Mouse (Mus musculus) midbrain, embryonic 15.5 days (tissue): ENCODE measurements around the gene Rsc1a1. TPM values are rescaled to one million over a fixed set of nuclear protein-coding genes. Genes with fewer than 3 reads are reported as not detected.
A peak's percentile ranks its signal among the peaks of the same experiment; 100 is the strongest.

Source experiments
- ATAC-seq: fragments of 200-750 bp; cut with Nextera tagmentation; replicated peaks from 2 replicates; pipeline ENCODE4 v1.8.0; 2017; ENCODE audit warnings: moderate TSS enrichment
- H3K27ac ChIP-seq: fragments of 300-500 bp; sonication (generic); 2 replicates; pipeline ENCODE4 v1.5.1; 2015; ENCODE audit warnings: mild to moderate bottlenecking, inconsistent platforms
- H3K27me3 ChIP-seq: fragments of 300-500 bp; sonication (generic); replicated peaks from 2 replicates; pipeline ENCODE4 v1.6.1; 2015; ENCODE audit warnings: inconsistent platforms
- H3K36me3 ChIP-seq: fragments of 300-500 bp; sonication (generic); replicated peaks from 2 replicates; pipeline ENCODE4 v1.6.1; 2015; ENCODE audit warnings: inconsistent platforms
- H3K4me1 ChIP-seq: fragments of 300-500 bp; sonication (generic); 2 replicates; pipeline ENCODE4 v1.6.1; 2015; ENCODE audit warnings: inconsistent platforms
- H3K4me2 ChIP-seq: fragments of 300-500 bp; sonication (generic); 2 replicates; pipeline ENCODE4 v1.6.1; 2015; ENCODE audit warnings: inconsistent platforms, mild to moderate bottlenecking, moderate library complexity
- H3K4me3 ChIP-seq: fragments of 300-500 bp; sonication (generic); 2 replicates; pipeline ENCODE4 v1.5.1; 2015; ENCODE audit warnings: mild to moderate bottlenecking, inconsistent platforms
- H3K9ac ChIP-seq: fragments of 300-500 bp; sonication (generic); 2 replicates; pipeline ENCODE4 v1.6.1; 2015; ENCODE audit warnings: mild to moderate bottlenecking, inconsistent platforms
- H3K9me3 ChIP-seq: fragments of 300-500 bp; sonication (generic); 2 replicates; pipeline ENCODE4 v1.6.1; 2016; ENCODE audit warnings: inconsistent platforms
- WGBS: fragments of 180-500 bp; shearing (Covaris S2); methylation state at CpG from one replicate; pipeline ENCODE4 v1.1.7; 2015; ENCODE audit warnings: mixed read lengths; 5-methylcytosine and 5-hydroxymethylcytosine counted together
- polyA plus RNA-seq: library from polyadenylated mRNA; unstranded; fragments of >200 nt; fragmentation: Nextera tagmentation; extraction: Ambion mirVana; gene quantifications from 2 replicates; pipeline ENCODE4 v1.2.1, GENCODE M21; 2015

Rsc1a1 gene
- polyA plus RNA-seq, 1 experiment from 2014 or later, result 0.53 TPM

GRCm38 (mm10) chr4:141720761-141721523, 35.5 kb upstream of the Rsc1a1 start:
- H3K27me3 ChIP-seq, result no peaks in the 10 kb centered on the region
- no peak overlapping the region for H3K4me3 ChIP-seq
- 0 out of 2 replicates have a peak, but pooled peaks cover 5% of the 10 kb centered on the region for H3K36me3 ChIP-seq
- ATAC-seq, result no peak
- H3K4me2 ChIP-seq, result no peak overlapping the region
- H3K9me3 ChIP-seq, result no peaks in the 10 kb centered on the region
- WGBS, result 82% methylated on average over 6 of the region's 6 CpGs
- H3K4me1 ChIP-seq, result peaks cover 25% of the 10 kb centered on the region
- H3K9ac ChIP-seq, result no peak overlapping the region
- no peak overlapping the region for H3K27ac ChIP-seq

DNA sequence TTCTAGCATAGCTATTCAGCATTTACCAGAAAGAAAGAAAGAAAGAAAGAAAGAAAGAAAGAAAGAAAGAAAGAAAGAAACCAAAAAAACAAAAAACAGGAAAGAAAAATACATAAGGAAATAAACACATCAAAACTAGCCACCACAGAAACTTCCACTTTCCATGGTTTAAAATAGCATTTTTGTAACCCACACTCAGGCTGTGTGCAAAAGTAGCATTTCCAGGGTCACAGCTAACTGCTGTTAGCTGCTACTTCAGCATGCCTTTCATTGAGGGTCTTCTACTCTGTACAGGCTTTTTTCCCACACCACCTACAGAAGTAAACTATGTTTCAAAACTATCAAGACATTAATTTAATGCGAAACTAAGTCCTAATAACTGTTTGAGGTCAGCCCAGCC, 33.9 kb upstream of the Rsc1a1 start:
- H3K9me3 ChIP-seq, result no peaks in the 10 kb centered on the region
- 97% methylated on average over 1 of the region's 1 CpGs for WGBS
- ATAC-seq, result no peak
- no peak overlapping the region for H3K4me3 ChIP-seq
- no peak overlapping the region for H3K4me2 ChIP-seq
- 0 out of 2 replicates have a peak, but pooled peaks cover 5% of the 10 kb centered on the region for H3K36me3 ChIP-seq
- H3K27me3 ChIP-seq, result no peaks in the 10 kb centered on the region
- peaks cover 25% of the 10 kb centered on the region for H3K4me1 ChIP-seq
- no peak overlapping the region for H3K9ac ChIP-seq
- H3K27ac ChIP-seq, result no peak overlapping the region

- Histone ChIP-seq H3K36me3 (peaks cover 9% of the 10 kb centered on the region; the same call in 1 of the 2 replicates), H3K27ac (no peak overlapping the region), H3K27me3 (no peaks in the 10 kb centered on the region), H3K9ac (no peak overlapping the region), H3K4me3 (no peak overlapping the region), H3K4me2 (no peak overlapping the region), H3K9me3 (no peaks in the 10 kb centered on the region), H3K4me1 (peaks cover 19% of the 10 kb centered on the region)
- no peak for ATAC-seq
- WGBS, result 87% methylated on average over 4 of the region's 4 CpGs
Measured at GRCm38 (mm10) chr4:141717633-141718032, 32.2 kb upstream of the Rsc1a1 start.

- WGBS, result 91% methylated on average over 2 of the region's 2 CpGs
- H3K9ac ChIP-seq, result no peak overlapping the region
- peaks cover 18% of the 10 kb centered on the region; the same call in 1 of the 2 replicates for H3K36me3 ChIP-seq
- no peak overlapping the region for H3K4me2 ChIP-seq
- ATAC-seq, result no peak
- H3K27ac ChIP-seq, result no peak overlapping the region
- H3K9me3 ChIP-seq, result no peaks in the 10 kb centered on the region
- H3K27me3 ChIP-seq, result no peaks in the 10 kb centered on the region
- no peaks in the 10 kb centered on the region for H3K4me1 ChIP-seq
- H3K4me3 ChIP-seq, result no peak overlapping the region
Measured at GRCm38 (mm10) chr4:141715027-141715426, 29.6 kb upstream of the Rsc1a1 start.

- no peak overlapping the region for H3K9ac ChIP-seq
- ATAC-seq, result no peak
- no peak overlapping the region for H3K27ac ChIP-seq
- H3K4me1 ChIP-seq, result no peaks in the 10 kb centered on the region
- H3K4me3 ChIP-seq, result no peak overlapping the region
- no peaks in the 10 kb centered on the region for H3K9me3 ChIP-seq
- H3K4me2 ChIP-seq, result no peak overlapping the region
- H3K36me3 ChIP-seq, result peaks cover 21% of the 10 kb centered on the region; the same call in 1 of the 2 replicates
- H3K27me3 ChIP-seq, result no peaks in the 10 kb centered on the region
- 85% methylated on average over 5 of the region's 5 CpGs for WGBS
Measured at GRCm38 (mm10) chr4:141713598-141714142, 28.3 kb upstream of the Rsc1a1 start.

GRCm38 (mm10) chr4:141711250-141711649, 25.9 kb upstream of the Rsc1a1 start:
- Histone ChIP-seq H3K27ac (no peak overlapping the region), H3K9me3 (no peaks in the 10 kb centered on the region), H3K9ac (no peak overlapping the region), H3K27me3 (no peaks in the 10 kb centered on the region), H3K36me3 (peaks cover 33% of the 10 kb centered on the region), H3K4me1 (no peaks in the 10 kb centered on the region), H3K4me2 (no peak overlapping the region), H3K4me3 (no peak overlapping the region)
- no peak for ATAC-seq
- 97% methylated on average over 1 of the region's 1 CpGs for WGBS

GRCm38 (mm10) chr4:141708971-141709370, 23.6 kb upstream of the Rsc1a1 start:
- no peak for ATAC-seq
- H3K4me2 ChIP-seq, result no peak overlapping the region
- no peaks in the 10 kb centered on the region for H3K27me3 ChIP-seq
- peaks cover 47% of the 10 kb centered on the region for H3K36me3 ChIP-seq
- peaks cover 2% of the 10 kb centered on the region; the same call in 1 of the 2 replicates for H3K4me1 ChIP-seq
- 99% methylated on average over 2 of the region's 2 CpGs for whole genome bisulfite sequencing
- no peak overlapping the region for H3K4me3 ChIP-seq
- no peak overlapping the region for H3K27ac ChIP-seq
- no peaks in the 10 kb centered on the region for H3K9me3 ChIP-seq
- H3K9ac ChIP-seq, result no peak overlapping the region

DNA sequence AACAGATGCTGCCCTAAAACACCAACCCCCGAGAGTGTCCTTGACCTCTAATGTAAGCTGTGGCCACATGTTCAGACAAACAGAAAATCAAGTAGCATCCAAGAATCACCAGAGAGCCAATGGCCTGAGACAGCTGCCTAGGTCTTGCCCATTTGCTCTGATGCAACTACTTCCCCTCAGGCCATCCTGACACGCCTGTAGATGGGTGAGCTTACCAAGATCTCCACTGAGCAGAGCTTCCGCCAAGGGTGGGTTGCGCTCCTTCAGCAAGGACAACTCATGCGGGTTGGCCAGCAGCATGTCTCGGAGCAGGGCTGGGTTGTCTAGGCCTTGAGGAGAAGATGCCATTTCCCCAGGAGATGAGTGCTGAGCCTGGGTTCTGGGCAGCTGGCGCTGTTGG, 22.6 kb upstream of the Rsc1a1 start:
- Histone ChIP-seq H3K4me1 (peaks cover 2% of the 10 kb centered on the region; the same call in 1 of the 2 replicates), H3K27me3 (no peaks in the 10 kb centered on the region), H3K4me3 (no peak overlapping the region), H3K9ac (no peak overlapping the region), H3K27ac (no peak overlapping the region), H3K36me3 (peaks cover 51% of the 10 kb centered on the region), H3K9me3 (no peaks in the 10 kb centered on the region), H3K4me2 (no peak overlapping the region)
- 93% methylated on average over 7 of the region's 7 CpGs for WGBS
- no peak for ATAC-seq

GRCm38 (mm10) chr4:141705331-141705730, 19.9 kb upstream of the Rsc1a1 start:
- Histone ChIP-seq H3K4me1 (peaks cover 2% of the 10 kb centered on the region; the same call in 1 of the 2 replicates), H3K36me3 (peaks cover 49% of the 10 kb centered on the region), H3K4me3 (no peak overlapping the region), H3K27ac (0 out of 2 replicates have a peak overlapping the region, but pooled peaks have one; percentile 34), H3K9ac (no peak overlapping the region), H3K4me2 (no peak overlapping the region), H3K9me3 (no peaks in the 10 kb centered on the region), H3K27me3 (no peaks in the 10 kb centered on the region)
- WGBS, result 69% methylated on average over 4 of the region's 4 CpGs
- ATAC-seq, result no peak; the same call in 1 of the 2 replicates

DNA sequence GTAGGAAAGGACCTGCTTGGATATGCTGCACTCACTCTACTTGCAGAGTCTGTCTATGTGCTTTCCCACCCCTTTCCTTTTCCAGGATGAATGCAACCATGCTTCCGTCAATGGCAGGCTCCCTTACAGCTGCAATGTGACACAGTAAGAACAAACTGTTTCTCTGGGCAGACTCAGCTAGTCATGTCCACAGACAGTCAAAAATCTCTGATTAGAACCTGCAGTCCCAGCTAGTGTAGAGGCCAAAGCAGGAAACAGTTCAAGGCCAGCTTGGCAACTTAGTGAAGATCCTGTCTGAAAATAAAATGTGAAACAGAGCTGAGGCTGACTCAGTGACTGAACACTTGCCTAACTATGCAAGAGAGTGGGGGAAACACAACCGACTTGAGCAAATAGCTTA, 19.2 kb upstream of the Rsc1a1 start:
- H3K27ac ChIP-seq, result no peak overlapping the region
- no peak overlapping the region for H3K4me2 ChIP-seq
- ATAC-seq, result no peak
- no peaks in the 10 kb centered on the region for H3K27me3 ChIP-seq
- no peak overlapping the region for H3K4me3 ChIP-seq
- no peaks in the 10 kb centered on the region for H3K9me3 ChIP-seq
- peaks cover 44% of the 10 kb centered on the region for H3K36me3 ChIP-seq
- H3K4me1 ChIP-seq, result peaks cover 2% of the 10 kb centered on the region; the same call in 1 of the 2 replicates
- WGBS, result 93% methylated on average over 2 of the region's 2 CpGs
- no peak overlapping the region for H3K9ac ChIP-seq

DNA sequence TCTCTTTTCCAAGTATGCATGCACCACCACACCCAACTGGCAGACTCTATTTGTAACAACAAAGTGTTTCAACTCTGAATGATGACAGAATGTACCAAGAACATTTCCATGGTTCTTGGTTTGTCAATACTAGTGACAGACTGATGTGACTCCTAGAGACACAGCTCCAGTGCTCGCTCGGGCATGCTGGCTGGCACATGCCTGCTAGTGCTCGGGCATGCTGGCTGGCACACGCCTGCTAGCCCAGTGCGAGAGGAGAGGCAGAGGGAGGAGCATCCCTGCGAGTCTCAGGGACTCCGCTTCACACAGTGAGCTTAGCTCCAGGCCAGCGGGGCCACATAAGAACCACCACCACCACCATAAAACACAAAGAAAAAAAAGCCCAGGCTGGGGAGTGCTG, 9.3 kb upstream of the Rsc1a1 start:
- Histone ChIP-seq H3K9me3 (no peaks in the 10 kb centered on the region), H3K36me3 (peaks cover 42% of the 10 kb centered on the region), H3K27me3 (no peaks in the 10 kb centered on the region), H3K9ac (no peak overlapping the region), H3K4me2 (no peak overlapping the region), H3K4me1 (no peaks in the 10 kb centered on the region), H3K4me3 (no peak overlapping the region), H3K27ac (no peak overlapping the region)
- ATAC-seq, result no peak
- WGBS, result 94% methylated on average over 8 of the region's 8 CpGs

DNA sequence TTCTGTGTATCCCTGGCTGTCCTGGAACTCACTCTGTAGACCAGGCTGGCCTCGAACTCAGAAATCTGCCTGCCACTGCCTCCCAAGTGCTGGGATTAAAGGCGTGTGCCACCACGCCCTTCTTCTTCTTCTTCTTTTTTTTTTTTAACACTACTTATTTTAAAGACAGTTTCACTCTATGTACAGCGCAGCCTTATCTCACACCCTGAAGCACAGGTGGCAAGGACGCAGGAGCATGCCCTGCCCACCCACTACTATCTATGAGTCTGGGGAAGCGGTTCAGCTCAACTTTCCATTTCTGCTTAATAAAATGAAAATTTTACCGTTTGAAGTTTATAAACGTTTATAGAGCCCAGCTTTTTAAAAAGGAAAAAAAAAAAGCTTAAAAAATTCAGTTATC, 3.1 kb upstream of the Rsc1a1 start:
- Histone ChIP-seq H3K27ac (no peak overlapping the region), H3K36me3 (peaks cover 28% of the 10 kb centered on the region), H3K4me2 (no peak overlapping the region), H3K9ac (no peak overlapping the region), H3K9me3 (no peaks in the 10 kb centered on the region), H3K4me3 (no peak overlapping the region), H3K4me1 (no peaks in the 10 kb centered on the region), H3K27me3 (no peaks in the 10 kb centered on the region)
- 95% methylated on average over 8 of the region's 8 CpGs for WGBS
- no peak for ATAC-seq

- no peak overlapping the region for H3K4me3 ChIP-seq
- 81% methylated on average over 8 of the region's 8 CpGs for WGBS
Measured at GRCm38 (mm10) chr4:141686525-141686924, 1.1 kb upstream of the Rsc1a1 start.

More at GRCm38 (mm10) chr4:141686525-141686924, 1.1 kb upstream of the Rsc1a1 start:
- Histone ChIP-seq H3K9ac (no peak overlapping the region), H3K36me3 (peaks cover 23% of the 10 kb centered on the region), H3K27ac (no peak overlapping the region), H3K4me1 (no peaks in the 10 kb centered on the region), H3K9me3 (no peaks in the 10 kb centered on the region), H3K4me2 (no peak overlapping the region), H3K27me3 (no peaks in the 10 kb centered on the region)
- no peak for ATAC-seq
